Mouse (Mus musculus): Measurements from ENCODE around the gene Ubc. TPM values are rescaled to one million over a fixed set of nuclear protein-coding genes. Genes with fewer than 3 reads are reported as not detected.

Ubc gene
- polyA plus RNA-seq (2014; fragmentation: Illumina TruSeq; extraction: RNeasy Lipid Tissue Mini Kit (QIAGEN cat#74804)): 16.6 TPM

GRCm38 (mm10) chr5:125389579-125390441 lies at the start of gene Ubc:
Gene Ubc (minus strand): TSS chr5:125390202.

GRCm38 (mm10) chr5:125433793-125434337 lies 43.9 kb upstream of the Ubc start, which contains the start of gene Dhx37:
Gene Dhx37 (minus strand): TSS chr5:125434121.

GRCm38 (mm10) chr5:125389131-125389578 lies 847 bp downstream of the Ubc start, which contains the start of gene Gm10382:
Gene Gm10382 (plus strand): TSS chr5:125389322.

GRCm38 (mm10) chr5:125340547-125341262 lies 49.3 kb downstream of the Ubc start, which contains the start of gene Scarb1:
Gene Scarb1 (minus strand): TSS chr5:125341094.

Other genes starting within 250 kb of the Ubc start
- gene Ncor2, start 211.0 kb downstream of the Ubc start, polyA plus RNA-seq (2014; fragmentation: Illumina TruSeq; extraction: RNeasy Lipid Tissue Mini Kit (QIAGEN cat#74804)): 2.3 TPM
- gene Scarb1, start 49.1 kb downstream of the Ubc start, polyA plus RNA-seq (2014; fragmentation: Illumina TruSeq; extraction: RNeasy Lipid Tissue Mini Kit (QIAGEN cat#74804)): 25.2 TPM
- gene Gm10382, start 880 bp downstream of the Ubc start, polyA plus RNA-seq (2014; fragmentation: Illumina TruSeq; extraction: RNeasy Lipid Tissue Mini Kit (QIAGEN cat#74804)): not detected
- gene Dhx37, start 43.9 kb upstream of the Ubc start, polyA plus RNA-seq (2014; fragmentation: Illumina TruSeq; extraction: RNeasy Lipid Tissue Mini Kit (QIAGEN cat#74804)): 6.0 TPM
- 14.4 TPM for gene Bri3bp, start 51.4 kb upstream of the Ubc start, polyA plus RNA-seq (2014; fragmentation: Illumina TruSeq; extraction: RNeasy Lipid Tissue Mini Kit (QIAGEN cat#74804))
- 2.0 TPM for gene Aacs, start 85.6 kb upstream of the Ubc start, polyA plus RNA-seq (2014; fragmentation: Illumina TruSeq; extraction: RNeasy Lipid Tissue Mini Kit (QIAGEN cat#74804))
- 0.97 TPM for gene Tmem132b, start 141.6 kb upstream of the Ubc start, polyA plus RNA-seq (2014; fragmentation: Illumina TruSeq; extraction: RNeasy Lipid Tissue Mini Kit (QIAGEN cat#74804))